In genomic region chr13:31567099-31567498, GRCm38 (mm10) we compare ENCODE assay signal across 21 mouse cellular contexts. TPM values are rescaled to one million over a fixed set of nuclear protein-coding genes. Genes with fewer than 3 reads are reported as not detected.
DNase-seq lines count a peak whose midpoint lies in the region; ATAC-seq lines count a peak whose summit lies in the region.
"Had no signal": no experiment of that assay in that cellular context is flagged by ENCODE, and none has a peak within 500 bp of the region (broad histone marks: within the 10 kb centered on the region; RNA-seq: fewer than 3 reads in every experiment).

No protein-coding gene starts in this region.

- H3K4me3 ChIP-seq in liver, embryonic 11.5 days (ENCODE audit: low read depth, low read length), result no peak overlapping the region
- H3K4me3 ChIP-seq in intestine, embryonic 16.5 days (ENCODE audit: low read length), result no peak overlapping the region
- no peak overlapping the region for H3K4me3 ChIP-seq in stomach, embryonic 14.5 days (ENCODE audit: low read depth, low read length)
- H3K4me3 ChIP-seq: embryonic facial prominence, embryonic 12.5 days; forebrain, embryonic 15.5 days; heart, embryonic 15.5 days had no signal

- H3K9me3 ChIP-seq in liver, embryonic 11.5 days (ENCODE audit: control insufficient read depth, low read length), result no peaks in the 10 kb centered on the region
- H3K9me3 ChIP-seq in intestine, embryonic 16.5 days (ENCODE audit: control insufficient read depth, low read length), result no peaks in the 10 kb centered on the region
- H3K9me3 ChIP-seq in stomach, embryonic 14.5 days (ENCODE audit: control insufficient read depth, low read depth, low read length), result no peaks in the 10 kb centered on the region
- H3K9me3 ChIP-seq: embryonic facial prominence, embryonic 12.5 days; forebrain, embryonic 15.5 days; heart, embryonic 15.5 days had no signal

- H3K4me1 ChIP-seq in liver, embryonic 11.5 days (replicated peaks; ENCODE audit: control insufficient read depth, insufficient read depth, low read length), result no peaks in the 10 kb centered on the region
- 0 out of 2 replicates have a peak, but pooled peaks cover 2% of the 10 kb centered on the region for H3K4me1 ChIP-seq in intestine, embryonic 16.5 days (ENCODE audit: control insufficient read depth, insufficient read depth, low read length)
- 0 out of 2 replicates have a peak, but pooled peaks cover 5% of the 10 kb centered on the region for H3K4me1 ChIP-seq in stomach, embryonic 14.5 days (ENCODE audit: control insufficient read depth, insufficient read depth, low read length)
- H3K4me1 ChIP-seq: forebrain, embryonic 15.5 days had no signal

- H3K27me3 ChIP-seq in liver, embryonic 11.5 days (replicated peaks; ENCODE audit: control insufficient read depth, insufficient read depth, low read length), result peaks cover 4% of the 10 kb centered on the region
- no peaks in the 10 kb centered on the region for H3K27me3 ChIP-seq in intestine, embryonic 16.5 days (replicated peaks; ENCODE audit: control insufficient read depth, insufficient read depth, low read length)
- no peaks in the 10 kb centered on the region for H3K27me3 ChIP-seq in stomach, embryonic 14.5 days (ENCODE audit: control insufficient read depth, insufficient read depth, low read length)

- H3K4me2 ChIP-seq in liver, embryonic 11.5 days, result no peak overlapping the region
- no peak overlapping the region for H3K4me2 ChIP-seq in intestine, embryonic 16.5 days (ENCODE audit: low read depth, low read length)
- H3K4me2 ChIP-seq in stomach, embryonic 14.5 days (replicated peaks; ENCODE audit: low read depth, low read length), result no peak overlapping the region
- H3K4me2 ChIP-seq: embryonic facial prominence, embryonic 12.5 days; forebrain, embryonic 15.5 days; heart, embryonic 11.5 days; heart, embryonic 15.5 days had no signal

- no peak overlapping the region for H3K9ac ChIP-seq in liver, embryonic 11.5 days (ENCODE audit: low read depth, low read length)
- H3K9ac ChIP-seq in intestine, embryonic 16.5 days (ENCODE audit: low read depth, low read length), result no peak overlapping the region
- H3K9ac ChIP-seq in stomach, embryonic 14.5 days (replicated peaks; ENCODE audit: low read depth, low read length), result no peak overlapping the region
- H3K9ac ChIP-seq: embryonic facial prominence, embryonic 12.5 days; forebrain, embryonic 15.5 days; heart, embryonic 15.5 days had no signal

- H3K27ac ChIP-seq in liver, embryonic 11.5 days (ENCODE audit: low read depth, low read length), result no peak overlapping the region
- H3K27ac ChIP-seq in intestine, embryonic 16.5 days (ENCODE audit: low read length), result no peak overlapping the region
- peak overlapping the region; percentile 23 for H3K27ac ChIP-seq in stomach, embryonic 14.5 days (ENCODE audit: low read length)
- H3K27ac ChIP-seq: embryonic facial prominence, embryonic 12.5 days; forebrain, embryonic 15.5 days; heart, embryonic 15.5 days; hindbrain, postnatal 0 days had no signal

- WGBS in liver, embryonic 11.5 days, result 72% methylated on average over 8 of the region's 8 CpGs
- 66% methylated on average over 8 of the region's 8 CpGs for WGBS in intestine, embryonic 16.5 days
- WGBS in stomach, embryonic 14.5 days, result 67% methylated on average over 8 of the region's 8 CpGs

- ATAC-seq in liver, embryonic 11.5 days (replicated peaks; ENCODE audit: low FRiP score), result no peak
- peak; percentile 57 for ATAC-seq in intestine, embryonic 16.5 days
- peak; percentile 61; the same call in 1 of the 2 replicates for ATAC-seq in stomach, embryonic 14.5 days (ENCODE audit: insufficient number of reproducible peaks, insufficient read depth, low FRiP score, low read depth)
- ATAC-seq: forebrain, embryonic 15.5 days; hindbrain, postnatal 0 days had no signal

- H3K36me3 ChIP-seq in liver, embryonic 11.5 days (ENCODE audit: control insufficient read depth, insufficient read depth, low read length), result no peaks in the 10 kb centered on the region
- no peaks in the 10 kb centered on the region for H3K36me3 ChIP-seq in intestine, embryonic 16.5 days (ENCODE audit: control insufficient read depth, insufficient read depth, low read length)
- no peaks in the 10 kb centered on the region for H3K36me3 ChIP-seq in stomach, embryonic 14.5 days (ENCODE audit: control insufficient read depth, insufficient read depth, low read length)
- H3K36me3 ChIP-seq: embryonic facial prominence, embryonic 12.5 days; forebrain, embryonic 15.5 days; heart, embryonic 15.5 days had no signal

- peak; percentile 14 for DNase-seq in liver, embryonic 11.5 days (ENCODE audit: low spot score)
- no peak for DNase-seq in liver
- no peak for DNase-seq in cerebellum, adult 9-11 months
- DNase-seq in urinary bladder, postnatal 4 days (ENCODE audit: low spot score in 2 of 2), result no peak
- no peak for DNase-seq in cerebellum, postnatal 10 days
- DNase-seq: adrenal gland, adult 8-10 months; adrenal gland, postnatal 36 days; cerebellum, adult 2 months; cerebellum, postnatal 25 days; gastrocnemius, postnatal 36 days; heart, adult 18-20 months; heart, postnatal 14 days had no signal

RNA-seq across cellular contexts. Expression of gene A530084C06Rik, which starts 8.0 kb away (rescaled TPM):
- not detected in 2 replicates for polyA plus RNA-seq in liver, embryonic 11.5 days (2014; fragmentation: Nextera tagmentation; extraction: Ambion mirVana)
- not detected in 2 replicates for polyA plus RNA-seq in intestine, embryonic 16.5 days (2015; fragmentation: Nextera tagmentation; extraction: Ambion mirVana)
- not detected in 2 replicates for polyA plus RNA-seq in stomach, embryonic 14.5 days (2014; fragmentation: Nextera tagmentation; extraction: Ambion mirVana)
- polyA plus RNA-seq: embryonic facial prominence, embryonic 12.5 days; forebrain, embryonic 11.5 days; forebrain, embryonic 15.5 days; heart, embryonic 11.5 days; heart, embryonic 15.5 days; hindbrain, embryonic 11.5 days; hindbrain, postnatal 0 days had no signal

RNA-seq across cellular contexts. Expression of gene Foxq1, which starts 11.2 kb away (rescaled TPM):
- polyA plus RNA-seq in liver, embryonic 11.5 days (2014; fragmentation: Nextera tagmentation; extraction: Ambion mirVana), result 0.05 and 0.08 TPM in 2 replicates
- 1.2 and 1.8 TPM in 2 replicates for polyA plus RNA-seq in intestine, embryonic 16.5 days (2015; fragmentation: Nextera tagmentation; extraction: Ambion mirVana)
- polyA plus RNA-seq in stomach, embryonic 14.5 days (2014; fragmentation: Nextera tagmentation; extraction: Ambion mirVana), result 16.7 and 20.9 TPM in 2 replicates

RNA-seq across cellular contexts. Expression of gene Foxf2, which starts 58.5 kb away (rescaled TPM):
- polyA plus RNA-seq in liver, embryonic 11.5 days (2014; fragmentation: Nextera tagmentation; extraction: Ambion mirVana), result 0.70 and 1.2 TPM in 2 replicates
- polyA plus RNA-seq in intestine, embryonic 16.5 days (2015; fragmentation: Nextera tagmentation; extraction: Ambion mirVana), result 11.4 and 13.7 TPM in 2 replicates
- 21.3 and 21.9 TPM in 2 replicates for polyA plus RNA-seq in stomach, embryonic 14.5 days (2014; fragmentation: Nextera tagmentation; extraction: Ambion mirVana)
